Mouse (Mus musculus) testis, adult 2 months (tissue): Measurements from ENCODE around the gene Gcnt1. TPM values are rescaled to one million over a fixed set of nuclear protein-coding genes. Genes with fewer than 3 reads are reported as not detected.

Source experiments
- H3K27ac ChIP-seq: fragments of 200-500 bp; 2 replicates; pipeline ENCODE4 v1.5.1; 2012; ENCODE audit warnings: low read depth, low read length; ENCODE audit not compliant: control insufficient read depth, insufficient read depth
- H3K27me3 ChIP-seq: fragments of 200-500 bp; 2 replicates; pipeline ENCODE4 v1.6.1; 2012; ENCODE audit warnings: mild to moderate bottlenecking, low read length, moderate library complexity; ENCODE audit not compliant: control insufficient read depth, insufficient read depth
- H3K36me3 ChIP-seq: fragments of 200-500 bp; 2 replicates; pipeline ENCODE4 v1.6.1; 2012; ENCODE audit warnings: mild to moderate bottlenecking, low read length; ENCODE audit not compliant: control insufficient read depth, insufficient read depth
- H3K4me1 ChIP-seq: fragments of 200-500 bp; 2 replicates; pipeline ENCODE4 v1.6.1; 2012; ENCODE audit warnings: low read length; ENCODE audit not compliant: control insufficient read depth, insufficient read depth
- H3K4me3 ChIP-seq: fragments of 200-500 bp; 2 replicates; pipeline ENCODE4 v1.5.1; 2012; ENCODE audit warnings: low read depth, mild to moderate bottlenecking, low read length, moderate library complexity, mixed read lengths; ENCODE audit not compliant: control insufficient read depth
- CTCF ChIP-seq: fragments of 200-500 bp; IDR thresholded peaks from 2 replicates; pipeline ENCODE4 v1.5.1; 2012; ENCODE audit warnings: low read depth, mild to moderate bottlenecking, inconsistent platforms, low read length, moderate library complexity; ENCODE audit not compliant: control insufficient read depth, insufficient read depth, insufficient replicate concordance
- POLR2A ChIP-seq: fragments of 200-500 bp; IDR thresholded peaks from 2 replicates; pipeline ENCODE4 v1.6.1; 2012; ENCODE audit warnings: low read depth, mild to moderate bottlenecking, inconsistent platforms, low read length, moderate library complexity; ENCODE audit not compliant: control insufficient read depth
- polyA plus RNA-seq: library from polyadenylated mRNA; depleted of rRNA; stranded (reverse); fragments of >200 nt; gene quantifications from 2 replicates; pipeline ENCODE4 v1.2.3, GENCODE M21; 2012; rRNA removed

Gcnt1 gene
- polyA plus RNA-seq, 1 experiment = 0.31 TPM

- no peaks in the 10 kb centered on the region for H3K27me3 ChIP-seq
- H3K4me1 ChIP-seq = no peaks in the 10 kb centered on the region
- H3K36me3 ChIP-seq = no peaks in the 10 kb centered on the region
- no peak overlapping the region for H3K27ac ChIP-seq
- H3K4me3 ChIP-seq = peak overlapping the region; percentile 1; the same call in 1 of the 2 replicates
- TF ChIP-seq CTCF = no peak
- no peak for TF ChIP-seq POLR2A
Measured at GRCm38 (mm10) chr19:17278381-17279051, 94.1 kb downstream of the Gcnt1 start.

Other genes with a start within 250 kb of the Gcnt1 start
- gene Rfk, start 21.2 kb upstream of the Gcnt1 start, polyA plus RNA-seq = 18.6 and 19.2 TPM in 2 replicates